Mouse (Mus musculus) heart, adult 2 months (tissue): ENCODE measurements around the gene Htr1f.

Experiments used
- CTCF ChIP-seq: fragments of 200-600 bp; IDR thresholded peaks from 2 replicates; pipeline ENCODE4 v1.8.1; 2022; ENCODE audit warnings: antibody characterized with exemption, mild to moderate bottlenecking, moderate library complexity
- POLR2A ChIP-seq: fragments of 200-500 bp; IDR thresholded peaks from 2 replicates; pipeline ENCODE4 v1.6.1; 2011; ENCODE audit warnings: mild to moderate bottlenecking, low read depth, low read length, control low read depth; ENCODE audit not compliant: insufficient read depth

GRCm38 (mm10) chr16:65129391-65129790 lies 23.7 kb upstream of the Htr1f start:
- TF ChIP-seq POLR2A (no peak), CTCF (no peak)
